Mouse (Mus musculus) induced T-regulatory cell, adult 2 months (primary cell): ENCODE results near the gene Fbln1.
A peak's percentile ranks its signal among the peaks of the same experiment; 100 is the strongest.

Experiments used
- DNase-seq: peaks from one replicate; pipeline ENCODE4 v3.0.0-alpha.2; 2012; ENCODE audit warnings: low read depth

Gene Fbln1

DNA sequence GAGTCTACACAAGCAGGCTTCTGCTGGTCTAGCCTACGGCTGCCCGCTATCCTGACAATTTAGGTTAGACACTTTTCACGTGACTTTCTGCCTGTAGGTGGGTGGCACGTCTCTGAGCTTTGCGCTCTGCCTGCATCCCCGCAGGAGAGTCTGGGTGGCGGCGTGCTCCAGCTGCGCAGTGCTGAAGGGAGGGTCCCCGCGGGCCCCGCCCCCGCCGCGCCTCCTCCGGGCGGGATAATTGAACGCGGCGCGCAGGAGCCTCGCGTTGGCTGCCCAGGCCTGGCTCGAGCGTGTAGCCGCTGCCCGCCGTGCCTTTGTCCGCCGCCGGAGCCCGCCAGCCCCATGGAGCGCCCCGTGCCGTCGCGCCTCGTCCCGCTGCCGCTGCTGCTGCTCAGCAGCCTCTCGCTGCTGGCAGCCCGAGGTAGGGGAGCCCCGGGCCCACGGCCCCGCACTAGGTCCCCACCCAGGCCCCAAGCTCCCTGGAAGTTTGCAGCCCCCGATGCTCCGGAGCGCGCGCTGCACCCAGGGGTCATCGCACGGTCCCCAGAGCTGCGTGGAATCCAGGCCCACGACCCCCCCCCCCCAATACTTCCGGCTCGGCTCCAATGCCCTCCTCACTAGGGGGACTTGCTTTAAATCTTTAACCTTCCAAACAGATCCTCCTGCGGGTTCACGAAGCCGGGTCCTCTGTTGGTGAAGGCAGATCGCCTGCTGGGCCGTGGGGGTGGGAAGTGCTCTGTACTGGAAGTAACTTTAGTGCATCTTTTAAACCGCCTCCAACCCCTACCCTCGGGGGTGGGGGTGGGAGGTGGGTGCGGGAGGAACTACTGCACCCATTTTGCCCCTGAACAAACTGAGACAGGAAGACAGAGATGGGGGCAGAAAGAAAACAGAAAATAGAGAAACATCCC lies at the start of gene Fbln1:
Fbln1 (plus strand) TSS at position 158 of the 911 bp plus-strand sequence.
- peak; percentile 42 for DNase-seq

DNA sequence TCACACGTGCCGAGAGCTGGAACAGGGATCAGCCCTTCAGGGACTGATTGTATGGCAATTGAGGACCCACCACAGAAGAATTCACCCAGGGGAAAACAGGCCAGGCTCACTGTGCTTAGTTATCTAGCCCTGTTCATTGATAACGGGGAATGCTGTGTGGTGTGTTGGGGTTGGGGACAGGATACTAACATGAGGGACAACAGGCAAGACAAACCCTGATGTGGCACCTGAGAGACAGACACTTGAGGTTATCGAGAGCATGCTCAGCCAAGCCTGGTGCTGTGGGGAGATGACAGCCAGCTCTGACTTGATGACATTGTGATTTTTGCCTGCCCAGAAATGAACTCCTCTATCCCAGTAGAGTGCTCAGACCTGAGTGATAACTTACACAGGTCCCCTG lies 49.6 kb upstream of the Fbln1 start:
- no peak for DNase-seq

DNA sequence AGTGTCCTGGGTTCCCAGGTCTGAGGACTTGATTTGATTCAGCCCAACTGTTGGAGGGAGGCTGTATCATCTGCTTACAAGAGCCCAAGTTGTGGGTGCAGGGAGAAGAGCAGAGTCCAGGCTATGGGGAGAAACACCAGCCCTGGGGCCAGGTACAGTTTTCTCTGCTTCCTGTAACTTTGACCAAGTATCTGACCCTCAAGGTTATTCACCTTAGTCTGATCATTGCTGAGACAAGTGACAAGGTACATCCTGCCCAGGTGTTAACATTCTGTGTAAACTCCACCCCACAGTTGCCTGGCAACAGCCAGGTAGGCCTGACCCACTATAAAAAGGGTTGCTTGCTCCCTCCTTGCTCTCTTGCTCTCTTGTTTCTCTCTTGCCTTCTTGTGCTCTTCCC lies 44.3 kb upstream of the Fbln1 start:
- no peak for DNase-seq

DNA sequence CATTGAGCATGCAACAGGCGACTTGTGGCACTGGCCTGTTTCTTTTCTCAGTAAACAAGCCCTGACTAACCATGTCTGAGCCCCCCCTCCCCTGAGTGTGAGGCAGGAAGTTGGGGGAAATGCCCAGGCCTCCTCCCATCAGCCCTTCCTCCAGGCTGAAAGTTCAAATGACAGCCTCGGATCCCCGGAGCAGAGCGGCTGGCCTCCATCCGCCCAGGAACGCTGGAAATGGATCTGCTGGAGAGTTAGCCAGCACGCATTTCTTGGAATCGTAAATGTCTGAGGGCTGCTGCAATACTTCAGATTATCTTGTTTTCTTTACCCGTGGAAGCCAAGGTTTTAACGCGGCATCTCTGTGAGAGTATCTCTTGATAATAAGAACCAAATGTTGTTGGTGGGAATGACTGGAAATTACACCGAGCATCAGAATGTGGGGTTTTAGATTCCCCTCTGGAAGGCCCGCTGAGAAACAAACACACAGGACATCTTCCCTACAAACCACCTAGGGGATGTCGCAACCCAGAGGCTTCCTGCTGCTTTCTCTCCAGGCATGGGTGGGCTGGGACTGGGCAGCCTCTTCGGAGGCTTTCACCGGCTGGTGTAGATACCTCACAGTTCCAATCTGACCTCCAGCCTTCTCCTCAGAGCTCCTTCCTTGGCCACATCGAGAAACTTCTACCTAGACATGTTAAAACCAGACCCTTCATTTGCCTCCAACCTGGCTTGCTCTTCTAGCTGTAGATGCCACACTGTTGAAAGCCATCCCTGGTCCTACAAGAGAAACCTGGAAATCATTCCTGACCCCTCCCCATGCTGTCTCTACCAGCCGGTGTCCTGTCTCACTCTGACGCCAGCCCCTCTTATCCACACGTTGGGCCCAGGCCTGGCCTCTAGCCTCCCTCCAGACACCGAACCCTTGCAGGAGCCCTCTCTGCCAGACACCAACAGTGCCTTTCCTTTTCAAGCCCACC lies 42.8 kb upstream of the Fbln1 start:
- DNase-seq, result no peak

DNA sequence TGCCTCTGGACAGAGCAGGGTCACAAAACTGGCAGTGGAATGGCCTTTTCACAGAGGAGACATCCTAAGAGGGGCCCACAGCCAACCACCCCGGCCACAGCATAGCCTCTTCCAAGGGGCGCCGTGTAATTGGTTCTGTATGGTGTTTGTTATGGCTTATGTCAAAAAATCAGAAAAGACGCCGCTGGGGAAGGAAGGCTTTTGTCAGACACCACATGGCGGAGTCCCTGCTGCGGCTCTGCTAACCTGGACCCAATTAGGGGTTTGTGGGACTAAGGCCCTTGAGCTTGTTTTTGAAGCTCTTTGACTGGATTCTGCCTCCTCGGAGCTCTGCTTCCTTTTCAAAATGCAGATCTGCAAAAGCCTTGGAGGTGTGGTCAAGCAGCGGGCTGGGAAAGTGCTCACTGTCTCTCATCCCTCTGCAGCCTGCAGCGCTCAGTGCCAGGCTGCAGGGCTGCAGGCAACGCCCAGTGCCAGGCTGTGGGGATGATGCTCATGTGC lies 39.3 kb upstream of the Fbln1 start:
- DNase-seq, result no peak

DNA sequence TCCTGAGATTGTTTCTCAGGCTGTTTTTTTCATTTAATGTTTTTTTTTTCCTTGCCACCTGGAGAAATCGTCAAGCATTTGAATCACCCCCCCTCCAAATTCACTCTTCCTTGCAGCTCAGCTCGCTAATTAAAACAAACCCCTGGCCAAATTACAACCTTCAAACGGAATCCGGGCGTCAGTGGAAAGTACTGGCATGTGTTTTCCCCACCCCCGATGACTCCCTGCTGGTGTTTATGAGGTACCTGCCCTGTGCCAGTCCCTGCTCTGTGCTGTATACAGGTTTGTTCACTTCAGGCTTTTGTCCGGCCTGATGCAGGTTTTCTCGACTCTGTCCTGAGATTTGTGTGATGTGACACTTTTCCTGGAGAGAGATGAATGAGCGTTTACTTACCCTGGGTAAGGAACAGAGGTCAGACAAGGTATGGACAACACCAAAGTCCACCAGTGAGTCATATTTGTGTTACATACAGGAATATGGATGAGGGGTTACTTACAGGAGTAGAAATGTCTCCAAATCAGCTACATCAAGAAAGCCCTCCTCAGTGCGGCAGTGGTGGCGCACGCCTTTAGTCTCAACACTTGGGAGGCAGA lies 38.6 kb upstream of the Fbln1 start:
- DNase-seq, result no peak

DNA sequence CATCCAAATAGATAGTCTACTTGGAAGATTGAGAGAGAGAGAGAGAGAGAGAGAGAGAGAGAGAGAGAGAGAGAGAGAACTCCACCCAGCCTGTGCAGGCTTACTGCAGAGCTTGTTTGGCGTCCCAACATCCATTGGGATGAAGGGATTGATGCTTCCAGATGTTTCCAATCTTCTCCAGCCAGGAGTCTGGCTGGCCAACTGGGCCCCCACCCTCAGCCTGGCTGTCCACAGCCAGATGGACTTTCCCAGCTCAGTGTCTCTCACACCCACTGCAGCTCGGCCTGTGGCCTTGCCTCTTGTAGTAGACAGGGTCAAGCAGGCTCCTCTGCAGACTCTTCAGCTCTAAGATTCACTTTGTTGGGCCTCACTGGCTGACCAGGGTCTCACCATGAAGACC lies 33.7 kb upstream of the Fbln1 start:
- DNase-seq, result no peak

DNA sequence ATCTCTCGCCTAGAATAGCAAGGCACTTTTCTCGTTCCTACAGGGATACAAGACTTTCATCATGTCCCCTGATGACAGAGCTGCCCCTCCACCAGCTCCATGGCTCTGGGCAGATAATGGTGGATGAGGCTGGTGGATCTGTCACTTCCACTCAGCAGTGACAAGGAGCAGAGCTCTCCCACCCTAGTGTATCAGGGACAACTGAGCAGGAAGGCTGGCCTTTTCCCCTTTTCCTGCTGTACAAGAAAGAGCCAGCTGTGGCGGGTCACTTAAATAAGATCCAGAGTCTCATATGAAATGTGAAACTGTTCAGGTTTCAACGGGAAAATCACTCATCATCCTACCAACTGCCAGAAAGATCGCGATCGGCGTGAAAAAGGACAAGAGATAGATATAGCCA lies 32.3 kb upstream of the Fbln1 start:
- no peak for DNase-seq

DNA sequence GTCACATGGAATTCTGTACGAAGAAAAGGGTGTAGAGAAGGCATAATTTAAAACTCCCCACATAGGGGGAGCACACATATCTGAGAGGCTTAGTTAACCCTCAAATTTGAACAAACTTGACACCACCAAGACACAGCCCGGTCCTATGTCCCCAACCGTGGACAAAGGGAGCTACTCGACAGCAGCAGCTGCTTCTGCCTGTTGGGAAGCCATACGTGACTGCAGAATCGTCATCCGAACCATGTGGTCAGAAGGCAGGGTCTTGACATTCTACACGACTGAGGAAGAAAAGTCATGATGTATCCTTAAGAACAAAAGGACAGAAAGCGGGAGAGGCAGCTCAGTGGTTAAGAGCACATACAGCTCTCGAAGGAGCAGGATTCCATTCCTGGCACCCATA lies 31.7 kb upstream of the Fbln1 start:
- DNase-seq, result no peak

DNA sequence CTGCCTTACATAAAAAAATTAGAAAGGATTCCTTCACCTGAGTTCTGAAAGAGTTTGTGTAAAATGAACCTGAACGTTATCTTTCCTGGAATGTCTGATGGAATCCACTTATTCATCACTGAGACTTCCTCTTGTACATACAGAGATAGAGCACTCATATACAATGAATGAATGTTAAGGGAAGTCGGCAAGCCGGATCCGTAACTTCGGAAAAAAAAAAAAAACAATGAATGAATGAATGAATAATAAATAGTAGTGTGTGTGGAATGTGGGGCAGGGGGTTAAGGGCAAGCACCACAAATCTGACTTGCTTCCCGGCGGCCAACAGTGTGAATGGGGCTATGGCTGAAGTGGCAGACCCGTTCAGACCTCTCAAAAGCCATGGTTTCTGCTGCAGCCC lies 28.2 kb upstream of the Fbln1 start:
- DNase-seq, result peak; percentile 88

DNA sequence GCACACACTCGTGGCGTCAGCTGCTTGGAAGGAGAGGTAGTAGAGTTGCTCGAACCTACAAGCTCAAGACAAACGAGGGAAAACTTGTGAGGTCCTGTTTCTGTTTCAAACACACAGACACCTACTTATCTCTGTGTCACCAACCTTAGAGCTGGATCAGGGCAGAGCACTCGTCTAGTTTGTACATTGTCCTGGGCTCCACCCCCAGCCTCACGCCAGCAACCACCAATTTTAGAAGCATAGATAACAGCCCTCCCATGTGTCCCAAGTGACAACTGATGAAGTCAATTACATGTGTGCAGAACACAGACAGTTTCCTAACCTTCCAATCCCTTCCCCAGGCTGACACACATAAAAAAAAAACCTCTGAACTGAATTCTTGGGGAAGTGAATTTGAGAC lies 27.6 kb upstream of the Fbln1 start:
- DNase-seq, result no peak

DNA sequence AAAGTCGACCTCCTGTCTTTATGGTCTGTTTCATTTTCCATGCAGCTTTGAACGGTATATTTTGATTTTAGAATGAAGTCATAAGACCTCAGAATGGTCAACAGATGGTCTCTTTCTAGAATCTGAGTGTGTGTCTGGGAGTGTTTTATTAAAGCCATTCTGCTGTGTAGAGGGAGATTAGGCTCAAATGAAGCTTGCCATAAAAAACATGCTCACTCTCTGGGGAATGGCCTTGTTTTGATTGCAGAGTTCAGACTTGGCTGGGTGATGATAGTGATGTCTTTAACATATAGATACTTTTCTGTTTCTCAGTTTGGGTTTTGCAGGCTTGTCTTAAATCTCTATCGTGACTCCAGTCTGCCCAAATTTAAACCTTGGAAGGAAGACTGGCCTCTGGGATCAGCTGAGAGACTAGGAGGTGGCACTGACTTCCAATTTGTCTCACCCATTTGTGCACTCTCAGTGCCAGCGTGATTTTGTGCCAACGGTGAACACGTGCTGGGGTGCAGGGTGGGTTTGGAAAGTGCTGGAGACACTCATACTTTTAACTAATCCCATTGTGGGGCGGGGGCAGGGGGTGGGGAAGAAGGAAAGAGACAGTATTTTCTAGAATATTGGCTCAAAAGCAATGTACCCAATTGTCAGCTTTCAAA lies 26.1 kb upstream of the Fbln1 start:
- no peak for DNase-seq

DNA sequence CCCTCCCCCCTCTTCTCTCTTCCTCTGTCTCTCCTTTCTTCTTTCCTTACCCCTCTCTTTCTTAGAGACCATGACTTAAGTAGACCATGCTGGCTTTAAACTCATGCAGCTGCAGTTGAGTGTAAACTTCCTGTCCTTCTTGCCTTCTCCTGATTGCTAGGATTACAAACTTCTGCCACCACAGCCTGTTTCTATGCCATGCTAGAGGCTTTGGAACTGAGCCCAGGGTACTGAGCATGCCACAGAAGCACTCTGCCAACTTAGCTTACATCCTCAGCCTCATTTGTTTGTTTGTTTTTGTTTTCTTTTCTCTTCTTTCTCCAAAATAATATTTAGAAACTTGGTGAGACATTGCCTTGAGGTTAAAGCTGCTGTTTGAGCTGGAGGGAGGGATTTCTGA lies 25.4 kb upstream of the Fbln1 start:
- DNase-seq, result no peak

DNA sequence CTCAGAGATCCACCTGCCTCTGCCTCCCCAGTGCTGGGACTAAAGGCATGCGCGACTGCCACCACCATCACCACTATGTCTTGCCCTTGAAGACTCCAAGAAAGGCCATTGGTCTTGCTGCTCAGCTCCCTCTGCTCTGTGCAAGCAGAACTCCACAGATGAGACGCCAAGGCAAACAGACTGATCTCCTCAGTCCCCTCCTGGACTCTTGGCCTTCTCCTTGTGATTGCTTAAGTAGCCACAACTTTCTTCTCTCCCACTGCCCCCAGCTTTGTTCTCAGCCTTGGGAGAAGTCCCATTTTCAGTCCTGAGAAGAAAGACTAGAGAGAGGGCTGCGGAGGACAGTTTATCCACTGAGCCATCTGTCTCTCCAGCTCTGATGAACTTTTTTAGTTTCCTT lies 23.7 kb upstream of the Fbln1 start:
- DNase-seq, result no peak

DNA sequence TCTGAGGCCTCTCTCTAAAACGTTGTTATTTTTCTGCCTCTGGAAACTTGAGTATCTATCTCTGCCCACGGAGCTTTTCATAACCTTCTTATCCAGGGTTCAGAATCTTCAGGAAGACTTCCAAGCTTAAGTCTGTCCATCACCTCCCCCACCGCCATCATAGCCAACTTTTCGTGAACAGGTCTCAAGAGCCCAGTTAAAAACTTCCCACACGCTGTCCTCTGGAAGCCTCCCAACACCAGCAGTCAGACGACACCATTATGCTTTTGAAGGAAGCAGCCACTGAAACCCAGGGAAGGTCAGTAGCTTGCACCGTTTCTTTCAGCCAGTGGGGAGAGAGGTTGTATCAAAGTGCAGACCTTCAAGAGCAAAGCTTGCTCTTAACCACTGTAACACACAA lies 18.8 kb upstream of the Fbln1 start:
- DNase-seq, result no peak

DNA sequence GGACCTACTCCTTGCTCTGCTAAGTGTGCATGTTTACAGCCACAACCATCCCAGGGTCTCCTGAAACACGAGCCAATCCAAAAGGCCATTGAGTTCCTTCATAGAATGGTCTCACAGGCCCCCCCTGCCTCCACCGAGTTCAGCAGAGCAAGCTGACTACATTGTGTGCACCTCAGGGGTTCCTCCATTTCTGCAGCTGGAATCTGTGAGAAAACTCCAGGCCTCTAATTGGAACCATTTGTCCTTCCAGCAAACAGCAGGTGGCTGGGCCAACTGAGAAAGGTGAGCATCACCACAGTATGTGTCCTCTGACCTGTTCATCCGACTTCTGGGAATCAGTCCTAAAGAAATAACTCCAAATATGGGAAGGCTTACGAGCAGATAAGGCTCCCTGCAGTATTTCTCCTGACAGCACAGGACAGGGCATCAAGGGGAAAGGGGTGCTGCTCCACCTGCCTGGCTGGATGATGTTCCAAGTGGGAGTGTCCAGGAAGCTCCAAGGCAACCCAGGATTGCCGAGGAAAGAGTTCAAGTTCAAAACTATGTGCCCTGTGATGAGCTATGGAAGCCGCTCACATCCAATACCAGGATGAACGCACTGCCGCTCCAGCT lies 17.5 kb upstream of the Fbln1 start:
- no peak for DNase-seq

DNA sequence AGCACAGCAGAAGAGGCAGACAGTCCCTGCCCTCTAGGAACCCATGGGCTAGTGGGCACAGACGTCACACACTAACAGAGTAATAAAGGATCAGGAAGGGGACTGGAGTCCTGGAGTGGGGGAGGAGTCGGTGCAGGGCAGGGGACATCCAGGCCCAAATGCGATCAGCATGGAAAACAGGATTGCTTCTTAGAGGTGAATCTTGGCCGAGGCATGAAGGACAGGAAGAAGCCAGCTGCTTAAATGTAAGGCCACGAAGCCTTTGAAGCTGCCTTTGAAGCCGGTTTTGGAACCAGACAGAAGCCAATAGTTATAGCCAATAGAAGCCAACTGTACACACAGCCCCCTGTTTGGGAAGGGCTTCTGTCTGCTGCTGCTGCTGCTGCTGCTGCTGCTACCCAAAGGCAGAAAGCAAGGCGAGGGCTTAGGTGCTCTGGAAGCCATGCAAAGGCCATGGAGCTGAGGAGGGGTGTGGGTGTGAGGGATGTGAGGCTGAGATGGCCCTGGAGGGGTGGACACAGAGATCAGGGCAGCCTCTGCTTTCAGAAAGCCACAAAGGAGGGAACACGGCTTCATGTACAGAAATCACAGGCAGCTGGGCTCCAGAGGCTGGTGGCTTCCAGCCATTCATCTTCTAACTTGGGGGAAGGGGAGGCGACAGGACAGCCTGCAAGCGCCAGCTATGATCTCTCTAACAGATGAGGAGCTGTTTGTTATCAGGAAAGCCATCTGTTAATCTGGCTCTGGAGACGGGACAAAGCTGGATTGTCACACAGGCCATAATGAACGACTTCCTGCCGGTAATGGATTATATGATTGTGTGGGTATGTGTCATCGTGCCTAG lies 5.1 kb upstream of the Fbln1 start:
- no peak for DNase-seq

DNA sequence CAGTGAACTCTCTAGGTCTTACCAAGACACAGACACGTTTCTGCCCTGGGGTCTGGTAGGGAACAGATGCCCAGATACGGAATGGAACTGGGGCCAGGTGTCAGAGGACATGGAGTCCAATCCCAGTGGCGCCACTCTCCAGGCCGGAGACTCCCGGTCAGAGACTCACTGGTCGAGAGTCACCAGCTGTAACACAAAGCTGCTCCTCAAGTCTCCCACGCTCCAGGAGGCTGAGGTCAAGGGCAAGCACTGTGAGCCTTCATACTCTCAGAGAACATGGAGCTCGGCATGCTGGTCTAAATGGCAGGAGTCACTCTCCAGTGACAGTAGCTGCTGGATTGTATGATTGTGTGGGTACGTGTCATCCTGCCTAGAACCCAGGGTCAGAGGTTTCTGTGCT lies 3.5 kb upstream of the Fbln1 start:
- DNase-seq, result no peak

DNA sequence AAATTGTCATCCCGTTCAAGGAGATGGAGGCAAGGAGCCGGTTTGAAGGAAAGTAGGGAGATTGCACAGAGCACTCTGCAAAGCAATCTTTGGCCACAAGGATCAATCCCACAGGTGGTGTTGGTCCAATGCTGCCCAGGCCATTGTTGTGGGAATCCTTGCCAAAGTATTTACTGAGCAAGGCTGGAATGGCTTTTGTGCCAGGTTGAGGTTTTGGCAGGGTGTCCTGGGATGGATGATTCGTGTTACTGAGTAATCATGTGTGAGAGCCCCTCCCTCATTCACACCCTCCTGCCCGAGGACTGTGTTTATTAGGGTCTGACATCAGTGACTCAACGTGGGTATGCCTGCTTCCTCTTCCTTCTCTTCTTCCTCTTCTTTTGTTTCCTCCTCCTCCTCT lies 3.0 kb upstream of the Fbln1 start:
- DNase-seq, result no peak

DNA sequence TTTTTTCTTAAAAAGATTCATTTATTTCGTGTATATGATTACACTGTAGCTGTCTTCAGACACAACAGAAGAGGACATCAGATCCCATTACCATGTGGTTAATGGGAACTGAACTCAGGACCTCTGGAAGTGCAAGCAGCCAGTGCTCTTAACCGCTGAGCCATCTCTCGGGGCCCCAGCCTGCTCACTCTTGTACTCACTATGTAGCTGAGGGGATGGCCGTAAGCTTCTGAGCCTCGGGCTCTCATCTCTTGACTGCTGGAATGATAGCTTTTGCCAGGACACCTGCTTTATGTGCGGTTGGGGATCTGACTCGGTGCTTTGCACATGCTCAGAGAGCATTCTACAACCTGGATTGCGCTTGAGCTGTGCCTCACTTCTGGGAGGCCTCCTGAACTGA lies 1.4 kb upstream of the Fbln1 start:
- no peak for DNase-seq

DNA sequence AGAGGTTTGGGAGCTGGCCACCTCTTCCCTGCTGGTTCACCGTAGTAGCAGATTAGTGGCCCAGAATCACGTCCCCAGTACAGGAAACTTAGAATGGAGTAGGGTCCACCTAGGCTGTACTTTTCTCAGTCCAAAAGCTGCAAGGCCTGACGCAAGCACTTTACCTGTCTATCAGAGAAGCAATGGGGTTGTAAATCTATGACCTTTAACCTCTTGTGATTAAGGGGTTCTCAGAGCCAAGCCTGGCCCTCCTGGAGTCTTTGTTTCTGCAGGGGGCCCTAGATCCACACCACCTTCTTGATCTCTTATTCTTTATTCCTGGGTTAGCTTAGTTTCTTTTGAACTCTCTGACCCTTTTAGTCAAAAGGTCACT lies 940 bp downstream of the Fbln1 start:
- no peak for DNase-seq
